Mouse (Mus musculus): ENCODE measurements around the gene Nell1.

DNA sequence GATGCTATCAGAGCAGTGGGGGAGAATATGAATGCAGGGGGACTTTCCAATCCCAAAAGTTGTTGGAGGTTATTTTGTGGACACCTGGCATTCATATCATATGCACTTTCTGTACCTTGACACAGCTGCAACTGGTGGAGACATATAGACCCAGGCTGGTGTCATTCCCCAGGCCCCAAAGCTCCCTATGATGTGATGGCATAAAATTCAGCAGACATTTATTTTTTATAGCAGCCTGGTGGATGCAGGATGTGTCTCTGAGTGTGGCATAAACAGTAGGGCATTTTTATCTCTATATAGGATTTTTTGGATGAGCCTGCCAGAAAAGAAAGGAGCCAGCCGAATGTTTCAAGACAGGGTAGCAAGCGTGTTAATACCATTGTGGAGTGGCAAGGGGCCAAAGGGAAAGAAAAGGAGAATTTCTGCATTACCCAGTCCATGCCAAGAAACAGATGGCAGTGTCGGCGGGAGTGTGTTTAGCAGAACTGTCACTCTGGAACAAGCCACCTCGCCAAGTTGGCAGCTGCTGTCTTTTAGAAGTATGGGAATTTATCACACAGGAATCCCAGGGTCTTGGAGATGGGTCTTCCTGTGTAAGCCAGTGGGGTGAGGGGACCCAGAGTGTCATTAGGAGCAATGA lies 267.1 kb downstream of the Nell1 start:
- TF ChIP-seq CTCF (IDR thresholded peaks at IDR 0.05; ENCODE audit: low read depth), result no peak
- TF ChIP-seq EP300 (IDR thresholded peaks at IDR 0.05; ENCODE audit: low read depth), result no peak
